Mouse (Mus musculus) ZHBTc4 (cell line): Measurements from ENCODE around the gene Rad17.

Experiments used
- DNase-seq: peaks from one replicate; pipeline ENCODE4 v3.0.0-alpha.2; 2011; ENCODE audit warnings: low read depth, low spot score

Gene Rad17

DNA sequence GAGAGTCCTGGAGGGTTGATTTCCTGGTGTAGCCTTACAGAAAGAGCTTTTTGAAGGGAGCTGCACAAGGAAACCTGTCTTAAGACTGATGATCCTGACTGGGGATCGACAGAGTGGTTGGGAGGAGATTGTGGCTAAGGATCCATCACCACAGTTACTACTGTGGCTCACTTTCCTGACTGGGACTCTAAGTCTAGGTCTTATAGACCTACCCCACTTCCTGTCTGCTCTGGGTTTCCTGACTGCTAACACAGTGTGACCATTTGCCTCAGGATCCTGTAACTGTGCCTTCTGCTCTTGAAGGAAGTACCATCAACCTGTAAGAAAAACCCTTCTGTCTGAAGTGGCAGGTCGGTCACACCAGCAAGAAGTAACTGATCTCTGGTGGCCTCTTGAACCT is 80.1 kb downstream of the Rad17 start:
- no peak for DNase-seq

DNA sequence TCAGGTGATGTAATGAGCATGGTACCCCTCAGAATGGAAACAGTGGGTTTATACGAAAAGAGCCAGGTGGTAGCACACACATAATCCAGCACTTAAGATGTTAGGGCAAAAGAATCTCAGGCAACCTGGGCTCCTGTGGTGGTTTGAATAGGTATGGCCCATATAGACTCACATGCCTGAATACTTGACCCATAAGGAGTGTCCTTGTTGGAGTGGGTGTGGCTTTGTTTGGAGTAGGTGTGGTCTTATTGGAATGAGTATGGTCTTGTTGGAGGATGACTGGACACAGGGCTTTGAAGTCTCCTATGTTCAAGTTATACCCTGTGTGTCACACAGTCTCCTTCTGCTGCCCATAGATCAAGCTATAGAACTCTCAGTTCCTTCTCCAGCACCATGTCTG is 82.5 kb downstream of the Rad17 start:
- peak; percentile 54 for DNase-seq
